16 mouse cellular contexts compared by ENCODE assay signal in the genomic region with DNA sequence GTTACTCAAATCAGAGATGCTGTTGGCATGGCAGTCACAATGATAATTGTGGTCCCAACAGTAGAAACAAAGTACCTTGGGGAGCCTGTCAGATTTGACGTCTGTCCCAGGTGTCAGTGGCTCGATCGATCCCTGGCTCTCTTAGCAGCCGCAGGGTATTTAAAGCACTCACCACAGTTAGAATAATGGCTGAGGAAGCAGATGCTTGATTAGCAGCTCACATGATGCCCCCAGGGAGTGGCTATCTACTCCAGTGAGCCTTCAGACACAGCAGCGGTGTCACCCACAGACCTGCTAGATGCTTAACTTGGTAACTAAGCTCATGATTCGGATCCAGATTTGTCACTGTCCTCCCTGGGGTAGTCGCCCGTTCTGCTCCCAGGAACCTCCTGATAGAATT. TPM values are rescaled to one million over a fixed set of nuclear protein-coding genes. Genes with fewer than 3 reads are reported as not detected.
DNase-seq lines count a peak whose midpoint lies in the region; TF ChIP-seq lines count a peak whose summit lies in the region.
"Had no signal": no experiment of that assay in that cellular context is flagged by ENCODE, and none has a peak within 500 bp of the region (broad histone marks: within the 10 kb centered on the region; RNA-seq: fewer than 3 reads in every experiment).

No protein-coding gene starts in this region.

- no peaks in the 10 kb centered on the region for H3K36me3 ChIP-seq in kidney, adult 2 months (ENCODE audit: control insufficient read depth, insufficient read depth, low read length)
- H3K36me3 ChIP-seq: limb, embryonic 10.5 days; midbrain, embryonic 12.5 days had no signal

- DNase-seq in embryo, embryonic 10.5 days (ENCODE audit: low spot score), result peak; percentile 12
- DNase-seq in embryo, embryonic 10 days (ENCODE audit: low spot score), result no peak
- DNase-seq in spleen, adult 18-20 months, result peak; percentile 30 to 45
- no peak for DNase-seq in spleen, adult 12 weeks (ENCODE audit: low spot score)
- peak; percentile 19 for DNase-seq in mesoderm, embryonic 11.5 days (ENCODE audit: low read depth, low spot score)
- DNase-seq in adrenal gland, postnatal 4 days (ENCODE audit: low spot score in 2 of 2), result no peak
- no peak for DNase-seq in right cerebral cortex, postnatal 36 days (ENCODE audit: low spot score in 2 of 2)
- DNase-seq in kidney, adult 2 months, result no peak
- DNase-seq: cerebellum, adult 9-10 months; gastrocnemius, postnatal 36 days; kidney, postnatal 10 days; lung, adult 2 months; right cerebral cortex, postnatal 25 days had no signal

- no peak overlapping the region for H3K4me3 ChIP-seq in kidney, adult 2 months (ENCODE audit: insufficient read depth, low read depth, low read length)
- H3K4me3 ChIP-seq: limb, embryonic 10.5 days; midbrain, embryonic 12.5 days had no signal

- no peaks in the 10 kb centered on the region for H3K27me3 ChIP-seq in kidney, adult 2 months (replicated peaks; ENCODE audit: control insufficient read depth, insufficient read depth, low read length)
- H3K27me3 ChIP-seq: midbrain, embryonic 12.5 days had no signal

- TF ChIP-seq CTCF in kidney, adult 2 months (conservative IDR thresholded peaks at IDR 0.05; ENCODE audit: insufficient read depth, insufficient read length, low read depth, low read length), result no peak

- H3K27ac ChIP-seq in kidney, adult 2 months (ENCODE audit: insufficient read depth, low read depth, low read length), result no peak overlapping the region
- H3K27ac ChIP-seq: limb, embryonic 10.5 days; midbrain, embryonic 12.5 days; stomach, postnatal 0 days had no signal

- WGBS in kidney, adult 2 months, result 56% methylated on average over 8 of the region's 8 CpGs

- no peak for TF ChIP-seq POLR2A in kidney, adult 2 months (IDR thresholded peaks at IDR 0.05; ENCODE audit: low read depth, low read length)

- H3K4me1 ChIP-seq in kidney, adult 2 months (ENCODE audit: control insufficient read depth, insufficient read depth, low read length), result no peaks in the 10 kb centered on the region
- H3K4me1 ChIP-seq: limb, embryonic 10.5 days; midbrain, embryonic 12.5 days had no signal

RNA-seq across cellular contexts. Expression of a gene that starts 28.0 kb away (rescaled TPM):
- 10 to 100 TPM; 13.7 to 19.0 TPM for total RNA-seq in adrenal gland, postnatal 4 days (2021)
- 2.8 and 7.4 TPM in 2 replicates for polyA plus RNA-seq in kidney, adult 2 months (2012; rRNA removed)

RNA-seq across cellular contexts. Expression of a gene that starts 28.2 kb away (rescaled TPM):
- 1 to 10 TPM; 1.6 to 1.9 TPM for total RNA-seq in adrenal gland, postnatal 4 days (2021)
- 1.6 and 1.9 TPM in 2 replicates for polyA plus RNA-seq in kidney, adult 2 months (2012; rRNA removed)

RNA-seq across cellular contexts. Expression of a gene that starts 45.7 kb away (rescaled TPM):
- 100 to 1,000 TPM; 209 to 212 TPM for total RNA-seq in adrenal gland, postnatal 4 days (2021)
- 225 and 407 TPM in 2 replicates for polyA plus RNA-seq in kidney, adult 2 months (2012; rRNA removed)

RNA-seq across cellular contexts. Expression of a gene that starts 59.0 kb away (rescaled TPM):
- total RNA-seq in adrenal gland, postnatal 4 days (2021), result 1 to 10 TPM; 8.2 to 9.3 TPM
- polyA plus RNA-seq in kidney, adult 2 months (2012; rRNA removed), result 5.3 and 6.2 TPM in 2 replicates

Comparison
In these comparisons a context has a peak if more than half of its experiments do, and no peak if none do; other contexts are left out.
1. DNase-seq: peak in embryo, embryonic 10.5 days (single experiment), spleen, adult 18-20 months (2 of 2) and mesoderm, embryonic 11.5 days (single experiment); none in embryo, embryonic 10 days (single experiment), spleen, adult 12 weeks (single experiment), adrenal gland, postnatal 4 days (0 of 2), right cerebral cortex, postnatal 36 days (0 of 2) and kidney, adult 2 months (single experiment).